Mouse (Mus musculus): ENCODE measurements around the gene Cenpv.

DNA sequence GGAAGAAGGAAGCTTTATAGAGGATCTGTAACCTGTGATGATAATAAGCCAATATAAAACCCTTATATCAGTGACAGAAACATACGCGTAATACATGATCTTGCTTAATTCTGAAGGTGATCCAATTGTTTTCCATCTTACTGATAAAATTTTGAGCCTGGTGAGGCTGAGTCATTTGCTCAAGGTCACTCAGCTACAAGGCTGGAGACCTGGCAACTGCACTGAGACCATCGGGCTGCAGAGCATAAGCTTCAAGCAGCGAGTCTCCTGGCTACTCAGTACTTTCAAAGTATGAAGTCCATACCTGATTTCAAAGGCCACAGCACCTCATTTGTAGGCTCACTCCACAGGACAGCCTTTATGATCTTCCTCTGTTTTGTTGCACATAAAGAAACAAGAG is 62.9 kb downstream of the Cenpv start:
- TF ChIP-seq CTCF (IDR thresholded peaks at IDR 0.05; ENCODE audit: borderline replicate concordance, insufficient read depth, low read length), result no peak
- TF ChIP-seq POLR2A (IDR thresholded peaks at IDR 0.05; ENCODE audit: low read depth, low read length), result no peak
